Mouse (Mus musculus): ENCODE data around the gene Mapk3.
"Not testable (repeated sequence)": the region's sequence is repeated elsewhere in the genome, so short reads cannot be mapped to it uniquely, and the experiment has no call there.

The Mapk3 gene

DNA sequence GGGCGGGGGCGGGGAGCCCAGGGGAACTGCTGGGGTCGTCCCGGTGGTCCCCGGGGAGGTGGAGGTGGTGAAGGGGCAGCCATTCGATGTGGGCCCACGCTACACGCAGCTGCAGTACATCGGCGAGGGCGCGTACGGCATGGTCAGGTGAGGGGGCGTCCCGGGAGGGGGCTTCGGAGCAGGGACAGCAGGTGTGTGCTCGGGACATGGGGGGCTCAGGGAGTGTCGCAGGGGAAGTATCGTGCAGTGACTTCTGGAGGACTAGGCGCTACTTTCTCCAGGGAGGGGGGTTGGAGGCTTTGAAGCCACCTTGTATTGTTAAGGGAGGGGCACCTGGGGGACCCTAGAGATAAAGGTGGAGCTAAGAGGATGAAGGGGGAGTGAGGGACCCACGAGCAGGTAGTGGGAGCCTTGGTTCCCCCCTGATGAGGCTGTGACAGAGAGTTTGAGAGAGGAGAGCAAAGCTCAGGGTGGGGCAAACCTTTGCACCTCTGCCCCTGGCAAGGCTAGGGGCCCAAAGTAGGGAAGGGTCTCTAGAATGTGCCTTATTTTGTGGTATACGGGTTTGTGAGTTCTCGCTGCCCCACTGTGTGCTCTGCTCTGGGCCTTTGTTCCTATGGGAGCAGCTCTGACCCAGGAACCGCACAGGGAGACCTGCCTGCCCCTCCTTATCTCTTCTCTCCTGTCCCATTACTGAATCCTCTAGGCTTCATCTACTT, 430 bp downstream of the Mapk3 start:
- DNase-seq (ENCODE audit: low read depth, low spot score), result no peak

- peak; percentile 57 for DNase-seq (ENCODE audit: low read depth, low spot score)
Observed at GRCm38 (mm10) chr7:126760391-126760802, 996 bp downstream of the Mapk3 start.

- no peak for DNase-seq (ENCODE audit: low read depth, low spot score)
Observed at GRCm38 (mm10) chr7:126760956-126761355, 1.6 kb downstream of the Mapk3 start.

GRCm38 (mm10) chr7:126761529-126762067, 2.2 kb downstream of the Mapk3 start:
- no peak for DNase-seq (ENCODE audit: low read depth, low spot score)

DNA sequence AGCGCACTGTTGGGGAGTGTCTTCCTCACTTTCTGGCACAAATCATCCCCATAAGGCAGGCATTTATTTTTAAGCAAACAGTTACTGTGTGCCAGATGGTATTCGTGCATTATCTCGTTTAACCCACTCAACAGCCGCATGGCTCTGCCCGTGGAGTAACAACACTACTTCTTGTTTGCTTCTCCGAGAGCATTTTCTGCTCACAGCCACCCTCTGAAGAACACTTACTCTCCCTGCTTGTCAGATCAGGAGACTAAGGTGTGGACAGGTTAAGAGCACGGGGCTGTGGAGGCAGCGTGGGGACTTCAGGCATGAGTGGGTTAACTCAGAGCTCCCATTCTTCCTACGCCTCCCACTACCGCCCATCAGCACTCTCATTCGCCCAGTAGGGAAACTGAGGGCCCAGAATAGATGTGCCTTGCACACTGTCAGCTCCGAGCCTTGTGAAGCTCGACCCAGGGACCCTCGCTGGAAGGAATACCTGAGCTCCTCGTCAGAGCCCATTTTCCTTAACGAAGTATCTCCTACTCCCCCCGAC, 3.1 kb downstream of the Mapk3 start:
- no peak for DNase-seq (ENCODE audit: low read depth, low spot score)

- DNase-seq (ENCODE audit: low read depth, low spot score), result no peak
Observed at GRCm38 (mm10) chr7:126765540-126765939, 6.1 kb downstream of the Mapk3 start.

- DNase-seq (ENCODE audit: low read depth, low spot score), result no peak
Observed at GRCm38 (mm10) chr7:126766201-126766600, 6.8 kb downstream of the Mapk3 start, which contains the start of gene Gdpd3. Gdpd3 (plus strand) TSS chr7:126766334.

DNA sequence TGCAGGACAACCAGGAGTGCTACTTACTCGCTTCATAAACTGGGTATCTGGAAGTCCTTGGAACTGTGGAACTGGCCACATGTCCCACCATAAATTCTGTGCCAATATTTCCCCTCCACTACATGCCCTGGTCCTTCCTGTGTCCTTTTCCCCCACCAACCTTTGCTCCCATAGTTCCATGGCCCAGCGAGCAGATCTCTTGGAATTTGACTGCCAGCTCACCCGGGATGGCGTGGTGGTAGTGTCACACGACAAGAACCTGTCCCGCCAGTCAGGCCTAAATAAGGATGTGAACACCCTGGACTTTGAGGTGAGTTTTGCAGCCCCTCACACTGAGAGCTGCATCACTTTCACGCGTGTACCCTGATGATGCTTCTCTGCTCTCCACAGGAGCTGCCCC, 7.6 kb downstream of the Mapk3 start:
- DNase-seq (ENCODE audit: low read depth, low spot score), result no peak

- DNase-seq (ENCODE audit: low read depth, low spot score), result peak; percentile 73
Observed at GRCm38 (mm10) chr7:126770784-126771183, 11.4 kb downstream of the Mapk3 start.

- peak; percentile 69 for DNase-seq (ENCODE audit: low read depth, low spot score)
Observed at GRCm38 (mm10) chr7:126773351-126773750, 13.9 kb downstream of the Mapk3 start.

DNA sequence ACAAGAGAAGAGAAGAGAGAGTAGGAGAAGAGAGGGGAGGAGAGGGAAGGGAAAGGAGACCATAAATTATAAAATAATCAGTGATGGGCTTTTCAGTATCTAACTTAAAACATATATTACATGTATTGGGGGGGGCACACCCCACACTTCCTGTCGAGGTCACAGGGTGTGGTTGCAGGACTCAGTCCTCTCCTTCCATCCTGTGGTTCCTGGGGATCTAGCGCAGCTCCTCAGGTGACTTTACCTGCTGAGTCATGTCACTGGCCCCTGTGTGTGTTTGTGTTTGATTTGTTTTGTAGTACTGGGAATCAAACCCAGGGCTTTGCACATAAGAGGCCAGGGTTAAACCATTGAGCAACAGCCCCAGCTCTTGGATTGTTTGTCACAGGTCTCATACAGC, 15.1 kb downstream of the Mapk3 start:
- no peak for DNase-seq (ENCODE audit: low read depth, low spot score)

DNA sequence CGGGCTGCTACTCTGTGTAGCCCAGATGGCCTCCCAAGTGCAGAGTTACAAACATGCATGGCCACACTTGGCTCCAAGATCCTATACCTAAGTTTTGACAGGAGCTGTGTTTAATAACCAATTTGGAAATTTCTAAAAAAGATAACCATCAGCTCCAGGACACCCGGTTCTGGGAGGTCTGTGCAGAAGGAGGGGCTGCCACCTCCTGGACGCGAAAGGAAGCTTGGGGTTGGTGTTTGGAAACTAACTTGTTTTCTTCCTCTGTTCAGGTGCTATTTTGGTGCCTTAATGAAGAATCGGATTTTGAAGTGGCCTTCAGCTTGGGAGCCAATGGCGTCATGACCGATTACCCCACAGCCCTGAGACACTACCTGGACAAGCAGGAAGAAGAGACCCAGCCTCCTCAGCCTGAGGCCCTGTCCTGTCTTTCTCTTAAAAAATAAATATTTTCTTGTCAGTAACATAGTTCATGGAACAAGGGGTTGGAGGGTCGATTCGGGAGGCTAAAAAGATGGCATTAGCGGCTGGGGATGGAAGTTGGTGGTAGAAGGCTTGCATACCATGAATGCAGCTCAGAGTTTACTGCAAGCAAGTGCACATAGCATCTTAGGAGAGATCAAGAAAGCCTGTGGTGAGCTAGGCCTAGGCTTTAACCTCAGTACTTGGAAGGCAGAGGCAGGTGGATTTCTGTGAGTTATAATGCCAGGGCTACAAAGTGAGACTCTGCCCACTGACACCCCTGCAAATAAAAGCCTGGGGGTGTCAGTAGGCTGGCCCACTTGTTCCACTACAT, 16.0 kb downstream of the Mapk3 start:
- no peak for DNase-seq (ENCODE audit: low read depth, low spot score)

- no peak for DNase-seq (ENCODE audit: low read depth, low spot score)
Observed at GRCm38 (mm10) chr7:126775978-126776234, 16.5 kb downstream of the Mapk3 start.

DNA sequence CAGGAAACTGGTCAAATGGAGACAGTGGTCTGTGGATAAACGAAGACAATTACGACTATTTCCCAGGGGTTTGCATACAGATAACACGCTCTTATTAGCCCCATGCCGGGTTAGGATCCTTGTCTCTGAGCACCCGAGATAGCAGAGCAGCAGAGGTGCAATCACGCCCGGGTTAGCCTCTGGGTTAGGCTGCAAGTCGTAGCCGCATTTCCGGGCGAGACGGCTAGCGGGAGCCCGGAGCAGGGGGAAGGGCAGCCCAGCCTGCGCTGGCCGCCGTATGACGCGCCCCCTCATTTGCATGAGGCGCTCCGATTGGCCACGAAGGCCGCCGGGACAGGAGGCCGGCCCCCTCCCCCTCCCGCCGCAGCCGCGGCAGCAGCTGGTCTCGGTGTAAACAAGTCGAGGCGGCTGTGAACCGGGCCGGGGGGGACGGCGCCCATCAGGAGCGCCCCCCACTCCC, 17.2 kb downstream of the Mapk3 start, which contains the start of gene Ypel3:
Ypel3 (plus strand) TSS at position 358 of the 460 bp plus-strand sequence.
- peak; percentile 94 for DNase-seq (ENCODE audit: low read depth, low spot score)

DNA sequence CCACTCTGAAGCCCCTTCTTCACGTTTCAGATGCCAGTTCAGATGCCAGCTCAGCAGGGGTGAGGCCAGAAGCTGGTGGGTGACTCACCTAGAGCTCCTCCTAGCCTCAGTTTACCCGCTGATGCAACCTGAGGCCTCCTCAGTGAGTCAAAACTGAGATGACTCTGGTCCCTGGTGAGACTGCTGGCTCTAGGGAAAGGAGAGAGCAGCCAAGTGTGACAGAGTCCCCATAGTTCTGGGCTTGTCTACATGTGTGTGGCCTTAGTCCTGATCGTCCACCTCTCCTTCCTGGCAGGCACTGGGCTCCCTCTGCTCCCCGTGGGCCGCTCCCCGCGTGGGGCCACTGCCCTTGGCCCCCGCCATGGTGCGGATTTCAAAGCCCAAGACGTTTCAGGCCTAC, 18.1 kb downstream of the Mapk3 start:
- no peak for DNase-seq (ENCODE audit: low read depth, low spot score)

DNA sequence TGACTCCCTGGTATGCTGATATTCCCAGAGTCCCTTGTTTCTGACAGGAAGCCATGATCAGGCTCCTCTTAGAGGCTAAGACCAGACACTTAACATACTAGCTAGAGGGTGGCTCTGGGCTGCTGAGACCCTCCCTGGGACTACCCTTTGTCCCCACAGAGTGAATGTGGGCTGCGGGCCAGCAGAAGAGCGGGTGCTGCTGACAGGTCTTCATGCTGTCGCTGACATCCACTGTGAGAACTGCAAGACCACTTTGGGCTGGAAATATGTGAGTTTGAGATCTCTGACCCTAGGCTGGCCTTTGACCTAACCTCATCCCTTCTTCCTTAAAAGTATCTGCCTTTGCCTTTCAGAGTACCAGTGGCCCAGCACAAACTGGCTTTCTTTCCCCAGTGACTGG, 18.7 kb downstream of the Mapk3 start:
- DNase-seq (ENCODE audit: low read depth, low spot score), result no peak

DNA sequence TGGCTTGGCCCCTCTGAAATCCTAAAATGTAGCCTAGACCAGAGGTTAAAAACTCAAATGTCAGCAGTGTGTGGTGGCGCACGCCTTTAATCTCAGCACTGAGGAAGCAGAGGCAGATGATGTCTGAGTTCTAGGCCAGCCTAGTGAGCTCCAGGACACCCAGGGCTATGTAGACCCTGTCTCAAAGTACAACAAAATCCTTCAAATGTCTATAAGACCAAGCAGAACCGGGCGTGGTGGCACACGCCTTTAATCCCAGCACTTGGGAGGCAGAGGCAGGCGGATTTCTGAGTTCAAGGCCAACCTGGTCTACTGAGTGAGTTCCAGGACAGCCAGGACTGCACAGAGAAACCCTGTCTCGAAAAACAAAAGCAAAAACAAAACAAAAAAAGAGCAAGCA, 19.7 kb downstream of the Mapk3 start:
- not testable (repeated sequence) for DNase-seq (ENCODE audit: low read depth, low spot score)

DNA sequence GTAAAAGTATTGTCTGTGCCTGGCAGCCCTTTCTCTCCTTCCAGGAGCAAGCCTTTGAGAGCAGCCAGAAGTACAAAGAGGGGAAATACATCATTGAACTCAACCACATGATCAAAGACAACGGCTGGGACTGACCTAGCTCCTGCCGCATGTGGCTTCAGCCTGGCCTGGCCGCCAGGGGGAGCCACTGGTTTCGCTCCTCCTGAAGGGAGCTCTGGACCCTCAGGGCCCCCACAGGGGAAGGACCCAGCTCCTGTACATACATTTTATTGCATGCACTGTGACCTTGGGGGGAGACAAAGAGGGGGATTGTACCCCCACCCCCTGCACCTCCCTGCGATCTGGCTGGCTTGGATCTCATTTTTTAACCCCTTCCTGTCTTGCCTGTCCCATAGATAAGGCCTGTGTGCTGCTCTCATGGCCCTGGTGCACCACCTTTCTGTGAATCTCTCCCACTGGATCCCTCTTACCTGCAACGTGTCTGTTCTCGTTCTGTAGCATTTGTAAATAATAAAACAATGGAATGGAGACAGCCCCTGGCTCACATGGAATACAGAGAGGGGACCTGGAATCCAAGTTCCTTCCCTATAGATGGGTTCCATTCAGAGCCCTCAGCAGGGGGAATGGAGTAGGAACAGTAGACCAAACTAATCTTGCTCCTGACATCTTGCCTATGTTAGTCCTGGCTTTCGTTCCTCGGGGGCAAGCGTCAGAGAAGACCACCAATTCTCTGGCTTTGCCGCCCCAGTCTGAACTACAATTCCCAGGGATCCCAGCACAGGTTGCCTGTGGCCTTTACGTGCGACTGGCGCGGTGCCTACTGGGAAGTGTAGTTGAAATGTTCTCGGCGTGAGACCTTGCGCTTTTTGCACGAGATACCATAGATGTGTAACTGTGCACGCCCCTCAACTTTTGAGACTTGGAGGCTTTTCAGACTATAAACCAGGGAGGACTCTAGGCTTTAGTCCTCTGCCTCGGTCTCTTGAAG, 20.9 kb downstream of the Mapk3 start:
- DNase-seq (ENCODE audit: low read depth, low spot score), result peak; percentile 93

GRCm38 (mm10) chr7:126780971-126781635, 21.7 kb downstream of the Mapk3 start, which contains the start of gene Tbx6:
Tbx6 (plus strand) TSS chr7:126781483.
- DNase-seq (ENCODE audit: low read depth, low spot score), result no peak

DNA sequence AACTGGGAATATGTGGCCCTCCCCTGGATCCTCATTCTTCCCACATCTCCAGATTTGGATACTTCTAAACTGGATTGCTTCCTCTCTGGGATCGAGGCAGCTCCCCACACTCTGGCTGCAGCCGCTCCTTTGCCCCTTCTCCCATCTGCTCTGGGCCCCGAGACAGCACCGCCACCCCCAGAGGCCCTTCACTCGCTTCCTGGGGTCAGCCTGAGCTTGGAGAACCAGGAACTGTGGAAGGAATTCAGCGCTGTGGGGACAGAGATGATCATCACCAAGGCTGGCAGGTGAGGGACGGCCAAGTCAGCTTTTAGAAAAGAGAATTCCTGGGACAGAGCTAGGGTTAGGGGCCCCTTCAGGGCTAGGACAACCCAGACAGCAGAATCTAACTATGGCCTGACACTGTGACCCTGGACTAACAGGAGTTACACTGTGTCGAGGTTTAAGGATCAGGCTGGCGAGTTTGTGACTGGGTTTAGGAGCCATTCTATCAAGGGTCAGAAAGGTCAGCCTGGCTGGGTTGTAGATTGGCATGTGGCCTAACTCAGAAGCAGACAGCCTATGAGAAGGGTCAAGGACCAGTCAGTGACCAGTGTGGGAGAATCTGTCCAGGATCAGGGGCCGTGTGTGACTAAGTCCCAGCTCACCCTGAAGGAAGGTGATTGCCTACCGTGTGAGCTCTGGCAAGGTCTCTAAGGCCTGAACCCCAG, 22.4 kb downstream of the Mapk3 start:
- DNase-seq (ENCODE audit: low read depth, low spot score), result no peak

All from ZHBTc4 (cell line).